Mouse (Mus musculus): ENCODE data around the gene Rpl29.

Rpl29 gene

DNA sequence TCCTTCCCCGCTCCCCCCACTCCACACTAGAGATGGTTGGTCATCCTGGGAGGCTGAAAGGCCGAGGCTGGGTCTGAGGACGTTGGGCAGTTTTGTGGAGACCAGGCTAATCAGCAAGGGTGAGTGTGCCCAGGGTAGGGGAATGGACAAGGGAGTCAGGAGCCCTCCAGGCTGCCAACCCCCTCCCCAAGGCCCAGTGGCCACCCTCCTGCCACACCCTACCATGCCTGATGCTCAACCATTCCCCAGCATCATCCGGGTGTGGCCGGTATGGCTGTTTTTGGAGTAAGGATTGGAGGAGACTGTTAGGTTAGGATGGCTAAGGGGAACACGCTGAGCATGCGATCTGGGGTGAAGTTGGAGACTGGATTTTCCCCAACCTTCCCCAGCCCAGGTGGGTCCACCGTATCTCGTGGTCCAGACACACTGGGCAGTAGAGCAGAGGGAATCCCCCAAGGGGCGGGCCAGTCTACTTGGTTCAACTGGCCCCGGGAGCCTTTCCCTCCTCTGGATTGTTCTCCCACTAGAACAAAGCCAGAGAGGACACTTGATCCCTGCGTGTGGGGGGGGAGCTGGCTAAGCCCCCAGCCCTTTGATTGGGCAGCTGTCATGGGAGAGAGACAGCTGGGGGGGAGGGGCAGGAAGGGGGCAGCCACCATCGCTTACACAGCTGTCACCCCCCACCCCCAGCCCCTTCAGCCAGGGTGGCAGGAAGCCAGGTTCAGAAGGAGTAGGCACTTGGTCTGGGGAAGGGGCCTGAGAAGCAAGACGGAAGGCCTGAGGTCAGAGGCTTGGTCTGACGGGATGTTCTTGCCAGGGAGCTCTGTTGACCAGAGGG lies 27.3 kb downstream of the Rpl29 start:
- DNase-seq, result peak; percentile 41

DNA sequence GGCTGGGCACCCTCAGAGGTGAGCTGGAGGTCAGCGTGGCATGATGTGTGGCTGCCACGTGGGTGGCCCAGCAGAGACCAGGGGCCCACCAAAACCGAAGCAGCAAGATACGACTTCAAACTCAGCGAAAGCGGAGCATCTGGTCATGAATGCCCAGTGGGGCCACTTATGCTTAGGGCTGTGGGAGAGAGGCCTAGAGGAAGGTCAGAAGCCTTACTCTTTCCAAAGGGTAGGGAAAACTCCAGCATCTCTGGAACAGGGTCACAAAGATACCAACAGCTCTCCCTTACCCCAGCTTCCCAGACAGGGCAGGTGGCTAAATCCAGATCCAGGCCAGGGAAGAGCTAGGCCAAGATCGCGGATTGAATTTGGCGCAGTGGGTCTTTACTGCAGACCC lies 27.9 kb downstream of the Rpl29 start:
- DNase-seq, result no peak

DNA sequence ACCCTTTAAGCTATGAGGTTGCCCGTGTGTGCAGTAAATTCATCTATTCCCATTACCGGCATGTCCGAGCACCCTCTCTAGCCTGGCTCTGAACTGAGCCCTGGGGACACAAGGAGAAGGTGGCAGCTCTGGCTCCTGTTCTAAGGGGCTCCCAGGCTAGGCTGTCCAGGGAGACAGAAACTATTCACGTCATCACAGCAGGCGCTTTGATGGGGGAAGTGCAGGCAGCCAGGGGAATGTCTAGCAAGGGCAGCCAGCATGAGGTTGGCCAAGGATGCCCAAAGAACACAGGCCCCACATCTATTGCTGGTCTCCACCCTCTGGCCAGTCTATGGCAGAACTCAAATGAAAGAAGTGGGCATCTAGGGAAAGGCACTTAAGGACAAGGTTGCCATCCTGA lies 28.7 kb downstream of the Rpl29 start:
- no peak for DNase-seq

DNA sequence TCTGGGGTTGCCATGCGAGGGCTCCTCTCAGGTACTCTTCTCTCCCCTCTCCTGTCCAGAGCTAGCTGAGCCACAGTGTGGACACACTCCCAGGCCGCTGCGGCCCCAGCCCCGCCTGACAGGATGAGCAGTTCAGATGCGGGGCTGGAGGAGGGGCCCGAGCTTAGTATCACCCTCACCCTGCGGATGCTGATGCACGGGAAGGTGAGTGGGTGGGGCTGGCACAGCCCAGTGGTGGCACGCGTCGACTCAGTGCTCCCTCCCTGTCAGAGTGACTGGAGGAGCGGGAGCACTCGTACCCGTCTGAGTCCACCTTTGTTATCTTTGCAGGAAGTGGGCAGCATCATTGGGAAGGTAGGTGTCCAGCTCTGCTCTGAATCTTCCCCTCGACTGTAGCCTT lies 30.7 kb downstream of the Rpl29 start:
- no peak for DNase-seq

DNA sequence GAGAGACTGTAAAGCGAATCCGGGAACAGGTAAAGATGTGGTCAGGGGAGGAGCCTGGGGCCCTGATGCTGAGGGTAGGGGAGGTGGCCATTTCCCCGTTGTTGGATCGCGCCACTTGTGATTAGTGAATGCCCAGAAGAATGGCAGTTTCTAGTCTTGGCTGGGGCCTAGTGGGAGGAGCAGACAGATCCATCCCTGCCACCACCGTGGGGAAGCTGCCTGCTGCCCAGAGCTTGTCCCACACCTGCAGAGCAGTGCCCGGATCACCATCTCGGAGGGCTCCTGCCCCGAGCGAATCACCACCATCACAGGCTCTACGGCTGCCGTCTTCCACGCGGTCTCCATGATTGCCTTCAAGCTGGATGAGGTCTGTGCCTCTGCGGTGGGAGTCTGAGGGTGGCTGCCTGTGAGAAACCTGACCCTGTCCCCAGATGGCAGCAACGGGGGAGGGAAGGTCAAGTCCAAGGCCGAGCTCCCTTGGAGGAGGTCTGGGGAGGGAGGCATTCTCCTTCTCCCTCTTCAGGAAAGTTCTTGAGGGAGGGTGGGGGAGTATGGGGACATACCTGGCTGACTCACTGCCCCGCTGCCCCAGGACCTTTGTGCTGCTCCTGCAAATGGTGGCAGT lies 31.3 kb downstream of the Rpl29 start:
- no peak for DNase-seq

DNA sequence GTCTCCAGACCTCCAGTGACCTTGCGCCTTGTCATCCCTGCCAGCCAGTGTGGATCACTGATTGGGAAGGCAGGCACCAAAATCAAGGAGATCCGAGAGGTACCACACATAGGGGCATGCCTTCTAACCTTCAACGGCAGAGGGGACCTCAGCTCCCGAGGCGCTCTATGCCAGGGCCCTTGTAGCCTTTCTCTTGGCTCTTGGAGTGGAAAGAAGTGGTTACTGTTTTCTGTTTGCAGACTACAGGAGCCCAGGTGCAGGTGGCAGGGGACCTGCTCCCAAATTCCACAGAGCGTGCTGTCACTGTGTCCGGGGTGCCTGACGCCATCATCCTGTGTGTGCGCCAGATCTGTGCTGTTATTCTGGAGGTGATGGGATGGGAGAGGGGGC lies 31.8 kb downstream of the Rpl29 start:
- DNase-seq, result no peak

DNA sequence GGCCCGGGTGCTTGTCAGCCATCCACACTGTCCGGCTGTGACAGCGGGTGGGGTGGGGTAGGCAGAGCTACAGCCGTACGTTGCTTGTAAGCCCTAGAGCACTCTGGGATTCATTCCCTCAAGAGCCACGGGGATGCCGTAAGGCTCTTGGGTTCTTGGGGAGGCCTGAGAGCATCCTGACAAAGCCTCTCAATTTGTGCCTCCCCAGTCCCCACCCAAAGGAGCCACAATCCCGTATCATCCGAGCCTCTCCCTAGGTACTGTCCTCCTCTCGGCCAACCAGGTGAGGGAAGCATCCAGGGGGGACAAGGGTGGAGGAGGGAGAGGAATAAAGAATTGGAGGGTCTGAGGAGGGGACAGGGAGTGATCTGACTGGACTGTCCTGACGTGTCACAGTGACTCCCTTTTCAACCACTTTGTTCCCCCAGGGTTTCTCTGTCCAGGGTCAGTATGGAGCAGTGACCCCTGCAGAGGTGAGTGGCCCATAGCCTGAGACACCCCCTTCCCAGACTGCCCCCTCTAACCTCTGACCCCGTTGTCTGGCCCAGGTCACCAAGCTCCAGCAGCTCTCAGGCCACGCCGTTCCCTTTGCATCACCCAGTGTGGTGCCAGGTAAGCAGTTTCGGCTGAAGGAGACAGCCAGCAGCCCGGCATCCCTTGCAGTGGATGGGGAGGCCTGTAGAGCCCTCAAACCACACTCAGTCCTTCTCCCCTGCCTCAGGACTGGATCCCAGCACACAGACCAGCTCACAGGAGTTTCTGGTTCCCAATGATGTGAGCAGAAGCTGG lies 32.6 kb downstream of the Rpl29 start:
- DNase-seq, result no peak

DNA sequence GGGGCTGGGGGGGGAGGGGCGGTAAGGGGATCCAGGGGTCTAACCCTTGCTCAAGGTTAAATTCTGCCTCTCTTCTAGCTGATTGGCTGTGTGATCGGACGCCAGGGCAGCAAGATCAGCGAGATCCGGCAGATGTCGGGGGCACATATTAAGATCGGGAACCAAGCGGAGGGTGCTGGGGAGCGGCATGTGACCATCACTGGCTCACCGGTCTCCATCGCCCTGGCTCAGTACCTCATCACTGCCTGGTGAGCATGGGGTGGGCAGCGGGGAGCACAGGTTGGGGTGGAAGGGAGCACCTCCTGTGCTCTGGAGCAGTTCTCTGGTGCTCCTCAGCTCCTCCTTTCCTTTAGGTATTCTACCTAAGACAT lies 33.2 kb downstream of the Rpl29 start:
- DNase-seq, result no peak

DNA sequence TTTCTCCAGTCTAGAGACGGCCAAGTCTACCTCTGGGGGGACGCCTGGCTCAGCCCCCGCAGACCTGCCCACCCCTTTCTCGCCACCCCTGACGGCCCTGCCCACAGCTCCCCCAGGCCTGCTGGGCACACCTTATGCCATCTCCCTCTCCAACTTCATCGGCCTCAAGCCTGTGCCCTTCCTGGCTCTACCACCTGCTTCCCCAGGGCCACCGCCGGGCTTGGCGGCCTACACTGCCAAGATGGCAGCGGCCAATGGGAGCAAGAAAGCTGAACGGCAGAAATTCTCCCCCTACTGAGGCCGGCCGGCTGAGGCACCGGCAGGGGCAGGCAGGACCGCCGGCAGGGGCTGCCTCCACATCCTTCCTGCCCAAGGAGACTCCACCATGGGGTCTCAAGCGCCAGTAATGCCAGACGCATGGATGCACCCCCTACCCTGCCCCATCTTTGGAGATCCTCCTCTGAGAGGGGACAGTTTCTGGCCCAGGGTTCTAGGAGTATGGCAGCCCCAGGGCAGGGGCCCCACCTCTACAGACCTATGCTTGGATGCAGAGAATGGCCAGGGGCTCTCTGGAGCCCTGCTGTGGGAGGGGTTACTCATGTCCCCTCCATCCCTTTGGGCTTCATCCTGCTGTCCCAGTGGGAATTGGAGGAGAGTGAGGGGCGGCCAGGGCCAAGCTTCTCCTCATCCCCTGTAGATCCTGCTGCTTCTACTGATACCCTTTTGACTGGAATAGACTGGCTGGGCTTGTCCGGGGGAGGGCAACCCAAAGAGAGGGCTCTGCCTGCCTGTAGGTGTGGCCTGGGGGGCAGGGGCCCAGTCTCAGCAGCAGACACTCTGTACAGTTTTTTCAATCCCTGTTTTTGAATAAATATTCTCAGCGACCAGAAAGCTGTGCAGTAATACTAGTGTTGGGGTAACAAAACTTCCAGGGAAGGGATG lies 34.1 kb downstream of the Rpl29 start:
- DNase-seq, result no peak

DNA sequence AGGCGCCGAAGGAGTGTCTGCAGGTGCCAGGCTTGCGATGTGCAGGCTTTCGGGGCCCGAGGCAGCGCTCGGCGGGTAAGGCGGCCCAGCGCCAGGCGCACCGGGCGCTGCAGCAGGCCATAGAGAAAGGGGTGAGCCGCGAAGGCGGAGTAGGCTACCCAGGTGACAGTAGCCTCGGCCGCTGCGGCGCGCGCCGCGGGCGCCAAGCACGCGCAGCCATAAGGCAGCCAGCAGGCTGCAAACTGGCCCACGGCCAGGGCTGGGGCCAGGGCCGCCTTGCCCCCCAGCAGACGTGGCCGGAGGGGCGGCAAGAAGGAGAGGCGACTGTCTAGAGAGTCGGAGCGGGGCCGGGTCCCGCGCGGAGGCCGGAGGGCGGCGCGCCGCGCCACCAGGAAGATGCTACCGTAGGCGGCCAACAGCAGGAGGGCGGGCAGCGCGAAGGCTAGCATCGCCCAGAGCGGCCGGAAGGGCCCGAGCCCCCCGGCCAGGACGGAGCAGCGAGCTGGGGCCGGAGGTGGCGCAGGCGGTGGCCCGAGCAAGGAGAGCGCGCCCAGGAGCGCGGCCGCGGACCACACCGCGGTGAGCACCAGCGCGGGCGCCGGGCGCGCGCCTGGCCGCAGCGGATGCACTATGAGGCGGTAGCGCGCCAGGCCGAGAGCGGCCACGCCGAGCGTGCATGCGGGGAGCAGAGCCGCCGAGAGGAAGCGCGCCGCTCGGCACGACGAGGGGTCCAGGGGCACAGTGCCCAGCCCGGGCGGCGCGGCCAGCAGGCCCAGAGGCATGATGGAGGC lies 35.7 kb downstream of the Rpl29 start:
- peak; percentile 45 for DNase-seq

DNA sequence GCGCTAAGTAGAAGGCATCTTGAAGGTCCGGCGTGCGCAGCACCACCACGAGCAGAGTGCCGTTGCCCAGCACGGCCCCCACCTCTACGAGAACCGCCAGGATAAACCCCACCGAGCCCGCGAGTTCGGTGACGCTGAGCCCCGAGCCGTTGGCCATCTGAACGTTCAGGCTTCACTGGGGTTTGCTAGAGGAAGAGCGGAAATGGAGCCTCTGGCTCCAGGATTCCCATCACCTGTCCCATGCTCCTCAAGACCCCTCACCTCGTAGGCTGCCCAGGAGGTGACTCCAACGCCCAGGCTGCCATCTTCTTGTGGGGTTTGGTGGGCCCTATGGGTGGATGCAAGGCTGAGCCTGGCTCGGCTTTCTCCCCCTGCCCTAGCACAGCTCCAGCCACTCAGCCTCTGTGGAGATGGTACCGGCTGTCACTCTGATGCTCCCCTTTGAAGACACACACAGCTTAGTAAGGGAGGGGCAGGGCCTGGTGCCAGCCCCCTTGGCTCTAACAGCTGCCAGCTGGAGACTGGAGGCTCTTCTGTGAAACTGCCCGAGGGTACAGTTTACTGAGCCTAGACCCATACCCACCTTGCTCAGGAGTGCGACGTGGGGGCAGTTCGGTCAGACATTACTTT lies 36.4 kb downstream of the Rpl29 start, which contains the start of gene Gpr62:
TSS of gene Gpr62 (minus strand) at position 368 of the 630 bp plus-strand sequence.
- DNase-seq, result no peak

DNA sequence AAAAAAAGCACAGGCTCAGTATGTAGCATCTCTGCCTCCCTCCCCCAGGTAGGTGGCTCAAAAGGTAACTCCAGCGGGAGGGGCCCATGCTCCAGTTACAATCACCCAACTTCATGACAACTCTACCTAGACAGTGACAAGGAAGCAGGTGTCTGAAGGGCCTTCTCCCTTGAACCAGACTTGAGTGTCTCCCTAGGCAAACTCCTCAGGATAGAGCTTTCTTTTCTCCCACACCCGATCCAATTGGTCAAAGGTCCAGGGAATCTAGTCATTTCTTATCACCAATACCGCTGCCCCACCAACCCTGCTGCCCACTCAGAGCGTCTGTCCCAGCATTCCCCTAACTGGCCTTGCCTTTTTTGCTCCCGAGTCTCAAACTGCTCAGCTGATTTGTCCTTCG lies 37.5 kb downstream of the Rpl29 start:
- no peak for DNase-seq

DNA sequence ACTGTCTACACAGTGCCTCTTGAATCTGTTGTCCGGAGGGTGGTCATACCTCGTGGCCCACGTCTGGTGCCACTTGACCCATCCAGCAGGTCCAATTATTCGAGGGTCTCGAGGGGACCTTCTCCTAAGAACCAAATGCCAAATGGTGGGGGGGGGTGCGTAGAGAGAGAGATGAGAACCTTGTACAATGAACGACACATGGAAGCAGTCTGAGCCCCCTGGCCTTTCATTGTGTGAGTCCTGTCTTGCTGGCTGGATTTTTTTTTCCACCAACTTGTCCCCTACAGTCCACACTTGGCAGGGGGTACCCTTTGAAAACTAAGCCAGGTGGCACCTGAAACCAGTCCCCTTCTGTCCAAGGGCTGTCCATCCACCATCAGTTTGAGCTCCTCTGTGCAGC lies 38.5 kb downstream of the Rpl29 start:
- no peak for DNase-seq

DNA sequence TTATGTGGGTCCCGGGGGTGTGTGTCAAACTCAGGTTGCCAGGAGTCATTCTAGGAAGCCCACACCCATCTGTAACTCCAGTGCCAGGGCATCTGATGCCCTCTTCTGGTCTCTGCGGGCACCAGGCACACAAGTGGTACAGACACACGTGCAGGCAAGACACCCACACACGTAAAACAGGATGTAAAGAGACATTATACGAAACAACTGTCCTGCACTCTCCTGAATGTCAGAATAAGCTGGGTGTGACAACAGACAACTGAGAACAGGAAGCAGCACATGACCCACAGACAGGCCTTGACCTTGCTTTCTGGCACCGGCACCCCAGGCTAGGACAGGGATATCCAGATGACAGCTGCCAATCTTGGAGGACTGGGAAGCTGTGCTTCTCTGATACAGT lies 40.1 kb downstream of the Rpl29 start:
- no peak for DNase-seq

DNA sequence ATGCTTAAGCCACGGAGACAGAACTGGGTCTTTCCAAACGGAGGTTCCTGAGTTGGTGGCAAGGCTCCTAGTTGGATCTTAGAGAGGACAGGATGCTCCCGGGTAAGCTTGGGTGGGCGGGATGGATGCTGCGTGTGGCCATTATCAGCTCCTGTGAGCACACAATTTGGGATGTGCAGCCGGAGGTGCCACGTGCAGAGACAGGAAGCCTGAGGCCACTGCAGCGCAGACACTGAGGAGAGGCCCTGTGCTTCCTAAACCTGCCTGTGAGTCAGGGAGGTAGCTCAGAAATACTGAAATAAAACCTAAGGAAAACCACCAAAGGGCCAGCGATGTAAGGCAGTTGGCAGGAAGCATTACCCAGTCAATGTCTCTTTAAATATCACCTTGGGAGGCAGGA lies 40.5 kb downstream of the Rpl29 start:
- DNase-seq, result no peak

DNA sequence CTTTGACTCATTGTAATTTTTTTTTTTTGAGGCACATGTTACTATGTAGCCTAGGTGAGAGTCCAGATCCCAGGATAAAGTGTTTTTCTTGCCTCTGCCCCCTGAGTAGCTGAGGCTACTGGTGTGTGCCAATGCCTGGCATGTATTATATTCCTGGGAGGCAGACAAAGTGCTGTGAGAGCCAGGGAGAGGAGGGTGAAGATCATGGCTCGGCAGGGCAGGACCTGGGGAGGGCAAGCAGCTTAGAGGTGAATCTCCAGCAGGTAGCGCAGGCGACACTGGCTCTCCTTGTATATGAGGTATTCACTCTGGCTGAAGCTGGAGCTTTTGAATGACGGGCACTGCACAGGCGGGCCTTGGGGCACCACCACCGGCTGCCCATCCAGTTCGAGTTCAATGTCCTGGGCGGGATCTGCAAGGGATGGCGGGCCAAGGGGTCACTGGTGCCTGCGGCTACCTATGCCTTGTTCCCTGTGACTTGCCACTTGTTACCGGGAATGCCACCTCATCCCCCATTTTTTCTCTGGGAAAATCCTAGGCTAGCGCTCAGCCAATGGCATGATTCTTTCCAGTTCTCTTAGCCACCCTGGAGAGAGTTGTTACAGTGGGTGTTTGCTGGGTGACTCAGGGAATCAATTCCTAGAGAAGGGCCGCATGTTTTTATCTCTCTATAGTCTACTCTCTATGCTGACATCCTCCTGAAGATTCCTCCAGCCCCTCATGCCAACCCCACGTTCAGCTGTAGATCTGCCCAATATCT lies 41.9 kb downstream of the Rpl29 start:
- DNase-seq, result no peak

DNA sequence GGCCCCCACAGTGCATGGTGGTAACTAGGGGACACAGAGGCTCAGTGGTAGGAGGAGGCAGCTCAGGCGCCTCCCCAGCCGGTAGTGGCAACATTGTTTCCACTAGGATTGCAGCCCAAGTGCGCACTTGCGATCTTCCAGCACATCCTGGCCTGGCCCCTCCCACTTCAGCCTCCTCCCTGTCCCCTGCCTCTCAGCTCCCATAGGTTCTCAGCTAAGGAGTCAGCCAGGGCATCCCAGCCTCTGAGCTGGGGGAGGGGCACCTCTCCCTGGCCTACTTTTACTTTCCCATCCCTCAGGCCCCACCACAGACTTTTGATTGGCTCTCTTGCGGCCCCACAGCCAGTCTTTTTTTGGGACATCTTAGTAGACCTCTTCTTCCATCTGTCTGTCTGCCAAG lies 42.6 kb downstream of the Rpl29 start:
- DNase-seq, result peak; percentile 42

DNA sequence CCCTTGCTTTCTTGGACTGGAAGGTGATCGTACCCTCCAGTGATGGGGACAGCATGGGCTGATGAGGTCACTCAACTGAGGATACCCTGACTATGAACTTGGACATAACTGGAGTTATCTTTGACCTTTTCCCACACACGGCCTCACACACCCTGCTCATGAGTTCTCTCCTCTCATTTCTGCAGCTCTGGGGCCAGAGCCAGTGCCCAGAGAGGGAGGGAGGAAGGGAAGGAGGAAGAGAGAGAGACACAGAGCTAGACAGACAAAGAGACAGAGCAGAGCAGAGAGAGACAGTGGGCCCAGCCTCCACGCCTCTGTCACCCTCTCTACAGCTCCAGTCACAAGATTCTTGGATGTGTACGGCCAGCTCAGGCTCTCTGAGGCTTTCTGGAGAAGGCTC lies 43.1 kb downstream of the Rpl29 start:
- no peak for DNase-seq

DNA sequence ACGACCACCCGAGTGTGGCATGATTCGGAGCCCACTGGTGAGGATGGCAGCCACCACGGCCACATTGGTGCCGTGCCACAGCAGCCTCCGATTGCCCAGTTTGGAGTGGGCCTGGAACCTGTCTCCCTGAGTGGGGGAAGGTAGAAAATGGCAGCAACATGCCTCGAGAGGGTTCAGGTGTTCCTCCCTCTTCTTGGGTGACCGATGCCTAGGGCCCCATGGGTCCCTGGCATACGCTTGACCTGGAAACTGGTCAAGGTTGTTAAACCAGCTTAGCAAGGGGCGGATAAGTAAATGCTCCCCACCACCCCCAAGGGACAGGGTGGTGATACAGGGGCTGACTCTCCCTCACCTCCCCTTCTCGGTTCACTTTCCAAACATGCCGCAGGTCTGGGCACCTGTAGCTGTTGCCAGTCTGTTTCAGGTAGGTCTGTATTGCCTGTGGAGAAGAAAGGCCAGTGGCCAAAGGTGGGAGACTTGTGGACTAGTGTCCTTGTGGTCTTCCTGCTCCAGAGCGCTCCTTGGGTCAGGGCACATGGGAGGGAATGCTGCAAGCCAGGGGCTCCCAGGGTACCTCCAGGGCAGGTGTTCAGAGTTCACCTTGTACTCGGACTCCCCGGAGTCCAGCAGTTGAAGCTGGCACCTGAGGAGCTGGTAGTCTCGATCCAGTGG lies 44.0 kb downstream of the Rpl29 start:
- DNase-seq, result no peak

DNA sequence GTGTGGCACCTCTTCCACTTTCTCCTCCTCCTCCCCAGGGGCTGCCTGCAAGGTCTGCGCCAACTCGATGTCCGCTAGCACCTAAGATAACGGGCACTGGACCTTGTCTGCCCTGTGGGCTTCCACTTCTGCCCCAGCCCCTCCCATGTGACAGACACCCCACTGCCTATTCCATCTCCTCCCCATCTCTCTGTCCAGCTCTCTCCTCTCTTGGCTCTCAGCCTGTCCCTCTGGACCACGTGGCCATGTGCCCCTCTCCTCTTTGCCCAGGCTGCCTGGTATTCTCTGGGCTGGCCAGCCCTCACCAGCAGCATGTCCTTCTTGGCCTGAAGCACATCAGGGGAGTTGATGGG lies 44.5 kb downstream of the Rpl29 start:
- DNase-seq, result no peak

Measured in liver (tissue).